Mouse (Mus musculus) kidney, adult 11 months (tissue): ENCODE measurements around the gene Vegfd.

Source experiments
- DNase-seq: peaks from one replicate; pipeline ENCODE4 v3.0.0; 2022

The Vegfd gene

DNA sequence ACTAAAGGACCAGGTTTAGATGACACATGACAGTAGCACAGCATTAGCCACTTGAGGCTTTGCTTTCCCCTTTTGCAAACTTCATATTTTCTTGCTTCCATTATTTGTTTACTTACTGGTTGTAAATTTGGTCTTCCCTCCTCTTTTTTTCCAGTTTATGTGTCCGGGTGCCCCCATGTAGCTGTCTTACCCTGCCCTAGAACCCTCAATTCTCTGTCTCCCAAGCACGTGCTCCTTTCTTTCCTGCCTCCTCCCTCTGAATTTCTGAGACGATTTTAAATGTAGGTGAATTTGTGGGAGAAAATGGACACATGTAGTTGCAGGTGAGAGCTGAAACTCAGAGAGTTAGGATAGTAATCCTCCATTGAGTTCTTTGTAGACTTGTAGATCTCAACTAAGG is 47.3 kb downstream of the Vegfd start:
- DNase-seq: no peak

- DNase-seq: no peak
Observed at GRCm38 (mm10) chrX:164424821-164425220, 51.6 kb downstream of the Vegfd start.

DNA sequence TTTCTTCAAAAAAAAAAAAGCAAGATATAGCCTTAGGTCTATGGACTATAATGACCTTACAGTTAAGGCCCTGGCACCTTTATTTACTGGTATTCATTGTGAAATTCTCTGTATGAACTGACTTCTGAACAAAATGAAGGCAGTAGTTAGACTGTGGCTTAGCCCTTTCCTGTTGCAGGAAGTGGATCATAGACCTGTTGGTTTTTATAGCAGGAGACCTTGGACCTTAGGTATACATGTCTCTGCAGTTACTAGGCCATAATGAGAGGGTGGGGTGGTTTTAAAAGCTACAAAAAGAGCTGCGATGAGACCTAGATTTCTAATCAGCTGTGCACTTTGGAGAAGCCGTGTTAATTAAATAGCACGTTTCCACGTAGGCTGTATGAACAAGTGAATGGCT is 54.1 kb downstream of the Vegfd start:
- DNase-seq: no peak

- DNase-seq: no peak
Observed at GRCm38 (mm10) chrX:164428224-164428623, 55.0 kb downstream of the Vegfd start.

GRCm38 (mm10) chrX:164430621-164431020 is 57.4 kb downstream of the Vegfd start:
- DNase-seq: no peak

- DNase-seq: no peak
Observed at GRCm38 (mm10) chrX:164431133-164431532, 58.0 kb downstream of the Vegfd start.

DNA sequence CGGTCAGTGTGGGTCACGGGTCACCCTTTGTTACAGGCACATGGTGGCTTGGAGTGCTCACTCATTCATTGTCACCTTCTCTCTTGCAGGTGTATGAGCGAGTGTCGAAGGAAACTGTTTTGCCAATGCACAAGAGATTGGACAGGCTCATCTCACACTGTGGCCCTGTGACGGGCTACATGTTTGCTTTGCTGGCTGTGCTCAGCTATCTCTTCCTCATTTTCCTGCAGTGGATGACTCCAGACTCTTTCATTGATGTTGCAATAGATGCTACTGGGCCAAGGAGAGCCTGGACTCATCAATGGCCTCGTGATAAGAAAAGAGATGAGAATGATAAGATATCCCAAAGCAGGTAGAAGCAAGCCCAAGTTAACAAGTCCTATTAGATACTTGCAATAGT is 58.4 kb downstream of the Vegfd start:
- no peak for DNase-seq

GRCm38 (mm10) chrX:164432682-164433081 is 59.5 kb downstream of the Vegfd start:
- DNase-seq: no peak

- no peak for DNase-seq
Observed at GRCm38 (mm10) chrX:164436709-164437108, 63.5 kb downstream of the Vegfd start, which contains the start of gene Asb11. Gene Asb11 (plus strand): TSS chrX:164436994.

DNA sequence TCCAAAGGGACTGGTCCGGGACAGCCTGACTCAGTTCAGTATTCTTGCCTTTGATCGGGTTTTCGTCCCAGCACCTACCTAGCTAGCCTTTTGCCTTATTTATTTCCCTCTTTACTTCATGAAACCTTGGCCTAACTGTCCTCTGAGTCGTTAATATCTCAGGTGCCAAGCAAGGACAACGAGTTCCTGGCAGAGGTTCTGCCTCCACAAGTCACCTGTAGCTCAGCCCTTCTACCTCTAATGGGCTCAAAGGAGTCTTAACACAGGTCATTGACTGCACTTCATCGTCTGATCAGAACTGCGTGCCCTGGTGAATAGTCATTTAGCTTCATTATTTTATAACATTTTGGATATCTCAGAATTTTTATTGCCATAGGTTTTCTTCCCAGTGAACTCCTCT is 66.3 kb downstream of the Vegfd start:
- DNase-seq: peak; percentile 31

GRCm38 (mm10) chrX:164440140-164440539 is 67.0 kb downstream of the Vegfd start:
- DNase-seq: peak; percentile 92

DNA sequence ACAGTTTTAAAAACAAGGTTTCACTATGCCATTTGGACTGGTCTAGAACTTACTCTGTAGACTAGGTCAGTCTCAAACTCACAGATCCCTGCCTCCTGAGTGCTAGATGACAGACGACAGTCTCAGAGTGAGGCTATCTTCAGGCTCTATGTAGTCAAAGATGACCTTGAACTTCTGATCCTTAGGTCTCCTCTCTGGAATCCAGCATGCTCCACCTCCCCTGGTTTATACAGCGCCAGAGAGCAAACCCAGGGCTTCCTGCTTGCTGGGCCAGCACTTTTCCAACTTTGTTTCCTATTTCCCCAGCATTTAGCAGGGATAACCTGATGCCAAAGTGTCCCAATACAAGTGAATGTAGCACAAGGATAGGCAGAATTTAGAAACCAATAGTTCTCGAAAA is 67.5 kb downstream of the Vegfd start:
- DNase-seq: peak; percentile 42

DNA sequence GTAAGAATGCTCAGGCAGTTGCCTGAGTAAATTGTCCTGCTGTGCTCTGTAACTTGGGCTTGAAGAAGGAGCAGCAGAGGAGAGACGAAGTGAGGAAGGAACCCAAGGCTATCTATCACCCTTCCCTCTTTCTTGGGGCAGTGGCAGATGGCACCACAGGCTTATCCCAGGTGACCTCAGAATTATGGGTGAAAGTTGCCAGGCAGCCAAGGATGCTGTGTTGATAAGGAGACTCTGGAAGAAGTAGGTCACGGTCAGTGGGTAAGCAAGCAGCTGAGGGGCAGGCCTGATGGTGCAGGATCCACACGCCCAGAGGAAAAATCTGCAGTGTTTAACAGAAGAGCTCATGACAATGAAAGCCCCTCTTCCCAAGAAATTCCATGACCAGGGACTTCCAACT is 68.1 kb downstream of the Vegfd start:
- DNase-seq: no peak

- DNase-seq: no peak
Observed at GRCm38 (mm10) chrX:164445601-164446000, 72.4 kb downstream of the Vegfd start.

DNA sequence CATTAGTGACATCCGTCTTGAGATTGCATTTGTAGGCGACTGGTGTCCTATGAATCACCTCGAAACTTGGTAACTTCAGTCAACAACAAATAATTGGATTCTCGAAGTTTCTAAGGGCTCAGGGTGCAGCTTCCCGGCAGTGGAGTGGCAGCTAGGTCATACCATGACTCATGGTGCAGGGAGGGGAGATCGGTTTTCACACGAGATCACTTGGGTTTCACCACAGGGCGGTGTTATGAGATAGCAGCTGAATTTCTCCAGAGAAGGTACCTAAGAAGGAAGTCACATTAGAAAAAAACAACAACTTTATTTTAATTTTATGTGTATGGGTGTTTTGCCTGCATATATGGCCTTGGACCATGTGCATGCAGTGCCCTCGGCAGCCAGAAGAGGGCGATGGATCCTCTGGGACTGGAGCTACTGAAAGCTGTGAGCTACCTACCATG is 73.0 kb downstream of the Vegfd start:
- DNase-seq: no peak

- DNase-seq: no peak
Observed at GRCm38 (mm10) chrX:164446835-164447681, 73.9 kb downstream of the Vegfd start.

GRCm38 (mm10) chrX:164447682-164448071 is 74.5 kb downstream of the Vegfd start:
- DNase-seq: no peak

DNA sequence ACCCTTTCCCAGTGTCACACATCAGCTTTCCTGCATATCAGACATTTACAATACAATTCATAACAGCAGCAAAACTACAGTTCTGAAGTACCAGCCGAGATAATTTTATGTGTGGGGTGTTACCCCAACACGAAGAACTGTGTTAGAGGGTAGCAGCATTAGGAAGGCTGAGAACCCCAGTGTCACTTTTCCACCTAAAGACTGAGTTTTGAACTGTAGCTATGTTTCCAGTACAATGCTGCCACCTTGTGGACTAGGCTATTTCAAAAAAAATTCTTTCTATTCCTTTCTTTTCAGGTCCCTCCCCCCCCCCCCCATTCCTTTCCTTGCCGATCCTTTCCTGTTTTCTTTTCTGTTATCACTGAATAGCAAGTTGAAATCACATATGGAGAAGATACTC is 76.0 kb downstream of the Vegfd start:
- DNase-seq: no peak
